In genomic region chr10:91180301-91180700, GRCm38 (mm10) we compare ENCODE assay signal across 8 mouse cellular contexts. TPM values are rescaled to one million over a fixed set of nuclear protein-coding genes. Genes with fewer than 3 reads are reported as not detected.
DNase-seq lines count a peak whose midpoint lies in the region; ATAC-seq and TF ChIP-seq lines count a peak whose summit lies in the region.

No protein-coding gene starts in this region.

- no peaks in the 10 kb centered on the region for H3K9me3 ChIP-seq in G1E (replicated peaks)
- H3K9me3 ChIP-seq in forebrain, embryonic 14.5 days (replicated peaks; ENCODE audit: control insufficient read depth, low read length) = no peaks in the 10 kb centered on the region
- H3K9me3 ChIP-seq in limb, embryonic 15.5 days = no peaks in the 10 kb centered on the region

- DNase-seq in adrenal gland, adult 2 months = peak; percentile 69
- no peak for DNase-seq in adrenal gland, postnatal 4 days (ENCODE audit: low spot score in 2 of 2)
- no peak for DNase-seq in G1E (ENCODE audit: low spot score)
- peak; percentile 34 for DNase-seq in forebrain, embryonic 14.5 days (ENCODE audit: low spot score)
- DNase-seq in left cerebral cortex, postnatal 36 days (ENCODE audit: low spot score in 2 of 2) = no peak
- no peak for DNase-seq in right cerebral cortex, postnatal 4 days
- no peak for DNase-seq in right cerebral cortex, postnatal 25 days

- peaks cover 3% of the 10 kb centered on the region for H3K36me3 ChIP-seq in G1E (replicated peaks)
- no peaks in the 10 kb centered on the region for H3K36me3 ChIP-seq in forebrain, embryonic 14.5 days (ENCODE audit: control insufficient read depth, insufficient read depth, low read length)
- H3K36me3 ChIP-seq in limb, embryonic 15.5 days = no peaks in the 10 kb centered on the region

- H3K4me3 ChIP-seq in G1E (ENCODE audit: low read depth, low read length) = peak overlapping the region; percentile 76; the same call in 1 of the 2 replicates
- H3K4me3 ChIP-seq in forebrain, embryonic 14.5 days (ENCODE audit: low read depth, low read length) = peak overlapping the region; percentile 51; the same call in 1 of the 2 replicates
- H3K4me3 ChIP-seq in limb, embryonic 15.5 days = peak overlapping the region; percentile 58

- WGBS in forebrain, embryonic 14.5 days = 25% methylated on average over 7 of the region's 7 CpGs
- 17% methylated on average over 7 of the region's 7 CpGs for WGBS in limb, embryonic 15.5 days

- H3K9ac ChIP-seq in forebrain, embryonic 14.5 days (ENCODE audit: low read length) = peak overlapping the region; percentile 74; the same call in 1 of the 2 replicates
- no peak overlapping the region for H3K9ac ChIP-seq in limb, embryonic 15.5 days

- H3K27me3 ChIP-seq in G1E (ENCODE audit: insufficient read depth, low read length) = no peaks in the 10 kb centered on the region
- H3K27me3 ChIP-seq in forebrain, embryonic 14.5 days (replicated peaks; ENCODE audit: control insufficient read depth, insufficient read depth, low read length) = no peaks in the 10 kb centered on the region
- no peaks in the 10 kb centered on the region for H3K27me3 ChIP-seq in limb, embryonic 15.5 days

- peaks cover 49% of the 10 kb centered on the region for H3K4me1 ChIP-seq in G1E (ENCODE audit: insufficient read depth, low read depth, low read length)
- peaks cover 14% of the 10 kb centered on the region for H3K4me1 ChIP-seq in forebrain, embryonic 14.5 days (ENCODE audit: control insufficient read depth, insufficient read depth, low read length)
- H3K4me1 ChIP-seq in limb, embryonic 15.5 days = peaks cover 21% of the 10 kb centered on the region

- peak overlapping the region; percentile 61 for H3K4me2 ChIP-seq in forebrain, embryonic 14.5 days (ENCODE audit: low read length)
- peak overlapping the region; percentile 37 for H3K4me2 ChIP-seq in limb, embryonic 15.5 days

- intact Hi-C loops in left cerebral cortex, postnatal 36 days (cut with DNase I) = no loop called here

- peak overlapping the region; percentile 99; the same call in 1 of the 2 replicates for H3K27ac ChIP-seq in forebrain, embryonic 14.5 days (ENCODE audit: low read depth, low read length)
- H3K27ac ChIP-seq in limb, embryonic 15.5 days = peak overlapping the region; percentile 100

- no peak for ATAC-seq in G1E (ENCODE audit: extremely low read depth, insufficient number of reproducible peaks, low FRiP score, poor library complexity, severe bottlenecking)
- ATAC-seq in forebrain, embryonic 14.5 days = no peak
- no peak for ATAC-seq in limb, embryonic 15.5 days (ENCODE audit: insufficient number of reproducible peaks, low FRiP score, low TSS enrichment, low read depth)

- TF ChIP-seq CTCF in G1E (IDR thresholded peaks at IDR 0.05; ENCODE audit: low read depth, low read length) = no peak

RNA-seq across cellular contexts. Expression of gene Tmpo, which starts 0.8 kb away (rescaled TPM):
- total RNA-seq in adrenal gland, adult 2 months (2021) = 10 to 100 TPM; 68.0 to 90.6 TPM
- 41.1 and 41.4 TPM in 2 replicates for polyA plus RNA-seq in adrenal gland, adult 2 months (2012; rRNA removed)
- 100 to 1,000 TPM; 203 to 231 TPM for total RNA-seq in adrenal gland, postnatal 4 days (2021)
- total RNA-seq in G1E (2014; fragmentation: Nextera tagmentation) (263 and 390 TPM in 2 replicates), G1E (2017) (492 and 529 TPM in 2 replicates)
- 247 and 276 TPM in 2 replicates for polyA plus RNA-seq in G1E (2012)
- polyA plus RNA-seq in forebrain, embryonic 14.5 days (2014; fragmentation: Nextera tagmentation; extraction: Ambion mirVana) = 157 and 165 TPM in 2 replicates
- 162 and 201 TPM in 2 replicates for polyA plus RNA-seq in limb, embryonic 15.5 days (2015; fragmentation: Nextera tagmentation; extraction: Ambion mirVana)
- total RNA-seq in left cerebral cortex, postnatal 36 days (2021) = 10 to 100 TPM; 34.6 to 41.3 TPM

RNA-seq across cellular contexts. Expression of gene Slc25a3, which starts 56.4 kb away (rescaled TPM):
- 1,000 to 10,000 TPM; 1,193 to 1,310 TPM for total RNA-seq in adrenal gland, adult 2 months (2021)
- 1,760 and 3,093 TPM in 2 replicates for polyA plus RNA-seq in adrenal gland, adult 2 months (2012; rRNA removed)
- total RNA-seq in adrenal gland, postnatal 4 days (2021) = 100 to 1,000 TPM; 840 to 862 TPM
- 375 and 407 TPM in 2 replicates for total RNA-seq in G1E (2014; fragmentation: Nextera tagmentation)
- 297 and 310 TPM in 2 replicates for total RNA-seq in G1E (2017)
- polyA plus RNA-seq in G1E (2012) = 508 and 619 TPM in 2 replicates
- polyA plus RNA-seq in forebrain, embryonic 14.5 days (2014; fragmentation: Nextera tagmentation; extraction: Ambion mirVana) = 489 and 493 TPM in 2 replicates
- polyA plus RNA-seq in limb, embryonic 15.5 days (2015; fragmentation: Nextera tagmentation; extraction: Ambion mirVana) = 396 and 431 TPM in 2 replicates
- total RNA-seq in left cerebral cortex, postnatal 36 days (2021) = 100 to 1,000 TPM; 513 to 539 TPM

Comparison
In these comparisons a context has a peak if more than half of its experiments do, and no peak if none do; other contexts are left out.
1. DNase-seq: peak in adrenal gland, adult 2 months (single experiment) and forebrain, embryonic 14.5 days (single experiment); none in adrenal gland, postnatal 4 days (0 of 2), G1E (single experiment), left cerebral cortex, postnatal 36 days (0 of 2), right cerebral cortex, postnatal 4 days (single experiment) and right cerebral cortex, postnatal 25 days (single experiment).
2. Peak in every context shown above with its lines, with median percentiles within 50 percentile points of each other: H3K4me3 ChIP-seq.